Mouse (Mus musculus): Measurements from ENCODE around the gene Runx1. TPM values are rescaled to one million over a fixed set of nuclear protein-coding genes. Genes with fewer than 3 reads are reported as not detected.

Gene Runx1
- polyA plus RNA-seq, 1 experiment = 24.5 TPM

DNA sequence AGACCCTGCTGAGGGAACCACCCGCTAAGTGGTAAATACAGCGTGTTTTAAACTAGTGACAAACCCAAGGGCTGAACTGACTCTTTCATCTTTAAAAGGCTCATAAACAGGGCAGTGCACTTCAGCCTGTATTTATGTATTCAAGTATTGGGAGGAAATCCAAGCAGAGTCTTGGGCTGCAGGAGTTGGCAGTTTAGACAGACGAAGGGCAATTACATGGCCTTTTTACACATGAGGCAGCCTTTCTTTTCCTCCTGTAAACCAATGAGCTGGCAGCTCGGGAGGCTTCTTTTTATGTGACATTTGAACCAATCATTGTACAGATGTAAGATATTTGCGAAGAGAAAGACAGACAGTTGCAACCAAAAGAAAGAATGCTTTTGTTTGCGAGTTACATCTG lies 233.7 kb downstream of the Runx1 start:
- no peak overlapping the region for H3K27ac ChIP-seq (ENCODE audit: control insufficient read depth, insufficient read depth, low read depth, low read length, poor library complexity)
- 74% methylated on average over 6 of the region's 6 CpGs for WGBS
- TF ChIP-seq POLR2A (IDR thresholded peaks at IDR 0.05; ENCODE audit: borderline replicate concordance, control insufficient read depth, low read depth, low read length) (no peak), CTCF (IDR thresholded peaks at IDR 0.05; ENCODE audit: control insufficient read depth, insufficient read depth, low read length) (no peak)

DNA sequence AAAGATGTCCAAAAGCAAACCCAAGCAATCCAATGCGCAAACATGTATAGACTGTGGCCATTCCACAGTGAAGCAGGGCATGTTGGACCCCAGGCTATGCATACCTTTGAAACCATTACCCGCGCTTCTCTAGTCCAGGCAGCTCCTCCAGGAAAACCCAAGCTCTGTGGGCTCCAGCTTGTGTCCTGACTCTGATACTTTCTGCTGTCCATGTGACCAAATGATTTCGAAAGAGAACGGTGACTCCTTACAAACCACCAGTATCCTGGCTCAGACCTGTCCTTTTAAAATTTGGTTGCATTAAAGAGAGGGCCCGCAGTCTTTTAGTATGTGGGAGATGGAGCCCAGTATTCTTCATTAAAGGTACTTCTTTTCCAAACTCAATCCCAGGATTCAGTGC lies 234.2 kb downstream of the Runx1 start:
- Histone ChIP-seq H3K4me1 (ENCODE audit: control insufficient read depth, insufficient read depth, low read length) (no peaks in the 10 kb centered on the region; the same call in 1 of the 2 replicates), H3K27ac (ENCODE audit: control insufficient read depth, insufficient read depth, low read depth, low read length, poor library complexity) (no peak overlapping the region), H3K4me3 (replicated peaks; ENCODE audit: control insufficient read depth, low read depth, low read length) (no peak overlapping the region)
- TF ChIP-seq POLR2A (IDR thresholded peaks at IDR 0.05; ENCODE audit: borderline replicate concordance, control insufficient read depth, low read depth, low read length) = no peak
- TF ChIP-seq CTCF (IDR thresholded peaks at IDR 0.05; ENCODE audit: control insufficient read depth, insufficient read depth, low read length) = no peak
- WGBS = 64% methylated on average over 6 of the region's 6 CpGs

More for the DNA sequence above, 233.7 kb downstream of the Runx1 start:
- H3K4me1 ChIP-seq (ENCODE audit: control insufficient read depth, insufficient read depth, low read length) = no peaks in the 10 kb centered on the region; the same call in 1 of the 2 replicates
- H3K4me3 ChIP-seq (replicated peaks; ENCODE audit: control insufficient read depth, low read depth, low read length) = no peak overlapping the region

DNA sequence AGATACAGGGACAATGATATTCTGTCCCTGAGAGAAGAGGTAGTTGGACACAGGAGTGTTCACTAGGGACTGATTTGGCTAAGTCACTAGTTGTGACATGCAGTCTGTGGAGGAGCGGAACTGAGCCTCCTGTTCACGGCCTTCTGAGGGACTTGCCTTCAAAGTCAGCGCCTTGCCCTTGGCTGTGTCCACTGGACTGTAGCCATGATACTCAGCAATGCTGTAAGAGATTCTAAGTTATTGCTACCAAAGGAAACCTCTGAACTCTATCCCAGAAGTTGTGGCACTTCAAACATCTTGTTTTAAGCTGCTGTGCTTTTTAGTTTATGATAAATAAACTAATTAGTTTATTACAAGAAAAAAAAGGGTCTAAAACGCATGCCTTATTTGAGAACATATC lies 238.1 kb downstream of the Runx1 start:
- no peak for TF ChIP-seq POLR2A (IDR thresholded peaks at IDR 0.05; ENCODE audit: borderline replicate concordance, control insufficient read depth, low read depth, low read length)
- TF ChIP-seq CTCF (IDR thresholded peaks at IDR 0.05; ENCODE audit: control insufficient read depth, insufficient read depth, low read length) = no peak
- no peaks in the 10 kb centered on the region for H3K4me1 ChIP-seq (ENCODE audit: control insufficient read depth, insufficient read depth, low read length)
- H3K27ac ChIP-seq (ENCODE audit: control insufficient read depth, insufficient read depth, low read depth, low read length, poor library complexity) = no peak overlapping the region
- 90% methylated on average over 4 of the region's 4 CpGs for WGBS
- H3K4me3 ChIP-seq (replicated peaks; ENCODE audit: control insufficient read depth, low read depth, low read length) = no peak overlapping the region

DNA sequence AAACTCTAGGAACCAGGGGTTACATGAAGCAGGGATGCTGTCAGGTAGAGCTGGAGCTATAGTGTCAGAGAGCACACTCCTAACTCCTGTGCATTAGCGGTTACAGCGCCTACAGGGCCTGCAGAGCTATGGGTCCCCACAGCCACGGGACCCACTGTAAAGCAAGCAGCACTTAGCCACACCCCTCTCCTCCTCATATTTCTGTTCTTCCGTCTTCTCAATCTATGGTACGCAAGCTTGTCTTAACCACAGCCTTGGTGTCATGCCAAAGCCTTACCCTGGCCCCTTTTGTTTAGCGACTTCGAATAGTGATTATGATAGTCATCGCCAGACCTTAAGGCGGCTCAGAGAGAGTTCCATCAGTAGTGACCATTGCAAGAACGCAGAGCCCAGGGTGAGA lies 244.2 kb downstream of the Runx1 start:
- 18% methylated on average over 10 of the region's 10 CpGs for WGBS
- Histone ChIP-seq H3K27ac (ENCODE audit: control insufficient read depth, insufficient read depth, low read depth, low read length, poor library complexity) (no peak overlapping the region), H3K4me1 (ENCODE audit: control insufficient read depth, insufficient read depth, low read length) (no peaks in the 10 kb centered on the region), H3K4me3 (replicated peaks; ENCODE audit: control insufficient read depth, low read depth, low read length) (no peak overlapping the region)
- no peak for TF ChIP-seq CTCF (IDR thresholded peaks at IDR 0.05; ENCODE audit: control insufficient read depth, insufficient read depth, low read length)
- TF ChIP-seq POLR2A (IDR thresholded peaks at IDR 0.05; ENCODE audit: borderline replicate concordance, control insufficient read depth, low read depth, low read length) = no peak

DNA sequence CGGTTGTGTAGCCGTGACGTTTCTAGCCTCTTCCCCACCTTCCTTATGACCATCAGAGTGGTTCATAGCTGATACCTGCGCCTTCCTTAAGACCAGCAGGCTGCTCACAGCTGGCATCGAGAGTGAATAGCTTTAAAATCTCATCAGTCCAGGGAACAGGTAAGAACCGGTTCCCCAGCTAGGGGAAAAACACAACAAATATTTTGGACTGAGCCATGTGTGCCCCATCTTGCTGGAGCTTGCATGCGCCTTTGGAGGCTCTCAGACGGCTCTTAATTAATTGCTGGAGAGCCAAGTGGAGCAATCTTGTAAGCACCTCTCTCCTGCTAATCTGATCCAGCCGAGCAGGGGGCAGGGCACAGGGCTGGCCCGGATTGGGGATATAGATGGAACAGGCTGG lies 245.0 kb downstream of the Runx1 start:
- 80% methylated on average over 10 of the region's 10 CpGs for WGBS
- Histone ChIP-seq H3K4me1 (ENCODE audit: control insufficient read depth, insufficient read depth, low read length) (no peaks in the 10 kb centered on the region), H3K4me3 (replicated peaks; ENCODE audit: control insufficient read depth, low read depth, low read length) (no peak overlapping the region), H3K27ac (ENCODE audit: control insufficient read depth, insufficient read depth, low read depth, low read length, poor library complexity) (no peak overlapping the region)
- no peak for TF ChIP-seq POLR2A (IDR thresholded peaks at IDR 0.05; ENCODE audit: borderline replicate concordance, control insufficient read depth, low read depth, low read length)

DNA sequence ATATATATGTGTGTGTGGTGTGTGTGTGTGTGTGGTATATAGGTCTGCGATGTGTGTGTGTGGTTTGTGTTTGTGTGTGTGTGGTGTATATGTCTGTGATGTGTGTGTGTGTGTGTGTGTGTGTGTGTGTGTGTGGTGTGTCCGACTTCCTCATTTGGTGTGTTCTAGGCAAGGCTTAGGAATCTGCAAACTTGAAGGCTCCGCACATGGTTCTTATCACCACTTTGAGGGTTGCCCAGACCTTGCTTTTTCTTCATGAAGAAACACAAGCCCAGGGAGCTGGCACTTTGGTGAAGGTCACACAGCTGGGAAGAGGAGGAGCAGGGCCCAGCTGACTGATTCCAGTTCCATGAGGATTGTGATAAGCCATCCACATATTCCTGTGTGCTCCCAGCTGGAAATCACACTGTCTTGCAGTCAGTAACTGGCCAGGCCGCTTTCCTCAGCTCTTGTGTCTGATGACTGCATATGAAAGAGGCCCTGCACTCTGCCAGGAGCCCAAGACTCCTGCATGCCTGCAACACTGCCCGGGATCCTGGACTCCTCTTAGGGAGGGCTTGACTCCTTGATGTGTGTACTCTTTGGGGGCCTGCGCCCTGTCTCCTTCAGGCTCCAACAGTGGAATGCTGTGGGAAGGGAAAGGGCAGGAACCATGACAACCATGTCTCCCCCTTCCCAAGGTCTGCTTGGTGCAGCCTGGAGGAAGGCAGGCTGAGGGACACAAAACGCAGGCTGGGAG lies 246.9 kb downstream of the Runx1 start:
- H3K27ac ChIP-seq (ENCODE audit: control insufficient read depth, insufficient read depth, low read depth, low read length, poor library complexity) = no peak overlapping the region
- H3K4me1 ChIP-seq (ENCODE audit: control insufficient read depth, insufficient read depth, low read length) = peaks cover 2% of the 10 kb centered on the region; the same call in 1 of the 2 replicates
- no peak overlapping the region for H3K4me3 ChIP-seq (replicated peaks; ENCODE audit: control insufficient read depth, low read depth, low read length)
- TF ChIP-seq CTCF (IDR thresholded peaks at IDR 0.05; ENCODE audit: control insufficient read depth, insufficient read depth, low read length) (no peak), POLR2A (IDR thresholded peaks at IDR 0.05; ENCODE audit: borderline replicate concordance, control insufficient read depth, low read depth, low read length) (no peak)
- WGBS = 68% methylated on average over 7 of the region's 7 CpGs

DNA sequence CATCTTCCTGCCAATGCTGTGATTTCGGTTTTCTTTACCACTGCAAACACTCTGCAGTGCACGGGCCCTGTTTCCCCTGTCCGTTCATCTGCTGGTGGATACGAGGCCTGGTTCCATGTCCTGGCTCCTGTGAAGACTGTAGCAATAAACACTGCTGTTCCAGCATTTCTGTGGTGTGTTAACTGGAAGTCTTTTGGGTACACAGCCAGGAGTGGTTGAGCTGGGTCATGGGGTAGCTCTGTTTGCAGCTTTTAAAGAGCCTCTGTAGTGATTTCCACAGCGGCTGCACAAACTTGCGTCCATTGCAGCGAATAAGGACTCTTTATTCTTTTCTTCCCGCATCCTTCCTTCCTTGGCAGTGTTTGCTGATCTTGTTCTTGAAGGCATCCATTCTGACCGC lies 248.6 kb downstream of the Runx1 start:
- Histone ChIP-seq H3K4me1 (ENCODE audit: control insufficient read depth, insufficient read depth, low read length) (peaks cover 2% of the 10 kb centered on the region), H3K4me3 (replicated peaks; ENCODE audit: control insufficient read depth, low read depth, low read length) (no peak overlapping the region), H3K27ac (ENCODE audit: control insufficient read depth, insufficient read depth, low read depth, low read length, poor library complexity) (no peak overlapping the region)
- WGBS = 90% methylated on average over 9 of the region's 9 CpGs
- TF ChIP-seq CTCF (IDR thresholded peaks at IDR 0.05; ENCODE audit: control insufficient read depth, insufficient read depth, low read length) = no peak
- no peak for TF ChIP-seq POLR2A (IDR thresholded peaks at IDR 0.05; ENCODE audit: borderline replicate concordance, control insufficient read depth, low read depth, low read length)

DNA sequence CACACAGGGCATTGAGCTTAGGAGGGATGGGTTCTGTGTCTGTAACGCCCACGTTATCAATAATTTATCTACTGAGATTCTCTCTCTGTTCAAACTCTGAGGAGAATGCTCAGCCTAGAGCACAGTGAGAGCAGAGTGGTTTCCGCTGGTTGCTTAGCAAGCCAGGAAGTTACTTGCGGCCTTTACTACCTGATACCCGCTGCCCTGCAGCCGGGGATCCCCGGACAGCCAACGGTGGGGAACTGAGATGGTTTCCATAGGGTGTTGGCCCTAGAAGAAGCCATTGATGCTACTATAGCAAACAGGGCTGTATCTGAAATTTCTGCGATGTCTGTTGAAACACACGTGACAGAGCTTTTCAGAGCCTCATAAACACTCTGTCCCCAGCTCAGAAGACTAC lies 250.2 kb downstream of the Runx1 start:
- 23% methylated on average over 10 of the region's 10 CpGs for WGBS
- H3K4me1 ChIP-seq (ENCODE audit: control insufficient read depth, insufficient read depth, low read length) = peaks cover 2% of the 10 kb centered on the region

DNA sequence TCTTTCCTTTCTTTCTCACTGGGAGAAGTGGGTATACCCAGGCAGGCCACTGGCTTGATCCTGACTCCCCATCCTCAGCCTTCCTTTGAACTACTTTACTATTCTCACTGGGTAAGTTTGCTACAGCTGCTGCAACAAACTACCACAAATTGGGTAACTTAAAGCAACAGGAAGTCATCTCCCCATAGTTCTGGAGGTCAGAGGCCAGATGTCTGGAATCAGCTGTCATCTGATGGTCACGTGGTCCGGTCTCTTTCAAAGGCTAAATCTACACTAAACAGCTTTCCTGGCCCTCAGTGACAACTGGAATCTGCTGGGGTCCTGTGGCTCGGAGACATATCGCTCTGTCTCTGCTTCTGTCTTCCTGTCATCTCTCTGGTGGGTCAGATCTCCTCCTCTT lies 252.8 kb downstream of the Runx1 start:
- Histone ChIP-seq H3K4me3 (replicated peaks; ENCODE audit: control insufficient read depth, low read depth, low read length) (no peak overlapping the region), H3K27ac (ENCODE audit: control insufficient read depth, insufficient read depth, low read depth, low read length, poor library complexity) (no peak overlapping the region), H3K4me1 (ENCODE audit: control insufficient read depth, insufficient read depth, low read length) (peaks cover 2% of the 10 kb centered on the region)
- WGBS = 40% methylated on average over 4 of the region's 4 CpGs
- TF ChIP-seq CTCF (IDR thresholded peaks at IDR 0.05; ENCODE audit: control insufficient read depth, insufficient read depth, low read length) (no peak), POLR2A (IDR thresholded peaks at IDR 0.05; ENCODE audit: borderline replicate concordance, control insufficient read depth, low read depth, low read length) (no peak)

More for the DNA sequence above, 250.2 kb downstream of the Runx1 start:
- TF ChIP-seq CTCF (IDR thresholded peaks at IDR 0.05; ENCODE audit: control insufficient read depth, insufficient read depth, low read length) = no peak
- TF ChIP-seq POLR2A (IDR thresholded peaks at IDR 0.05; ENCODE audit: borderline replicate concordance, control insufficient read depth, low read depth, low read length) = no peak
- Histone ChIP-seq H3K4me3 (replicated peaks; ENCODE audit: control insufficient read depth, low read depth, low read length) (no peak overlapping the region), H3K27ac (ENCODE audit: control insufficient read depth, insufficient read depth, low read depth, low read length, poor library complexity) (no peak overlapping the region)
